Mouse (Mus musculus): ENCODE measurements around the gene Plcl1.

- TF ChIP-seq CTCF (IDR thresholded peaks at IDR 0.05; ENCODE audit: control insufficient read depth, insufficient read depth, insufficient replicate concordance, low read depth, low read length), result no peak
- TF ChIP-seq POLR2A (IDR thresholded peaks at IDR 0.05; ENCODE audit: control insufficient read depth, low read depth, low read length), result no peak
Measured at GRCm38 (mm10) chr1:55717283-55717803, 311.6 kb downstream of the Plcl1 start.

Data from testis, adult 2 months (tissue).